Mouse (Mus musculus) stomach, postnatal 0 days (tissue): Measurements from ENCODE around the gene Igsf8.

Experiments
- CTCF ChIP-seq: IDR thresholded peaks from 2 replicates; pipeline ENCODE4 v1.5.1; 2016; ENCODE audit warnings: antibody characterized with exemption, low read depth, mild to moderate bottlenecking, moderate library complexity
- EP300 ChIP-seq: optimal IDR thresholded peaks from 2 replicates; pipeline ENCODE3; 2016; ENCODE audit warnings: antibody characterized with exemption

GRCm38 (mm10) chr1:172288900-172289616 lies 27.6 kb downstream of the Igsf8 start:
- TF ChIP-seq CTCF, result no peak
- TF ChIP-seq EP300, result no peak
